Mouse (Mus musculus) intestine, postnatal 0 days (tissue): Measurements from ENCODE around the gene Prss33. TPM values are rescaled to one million over a fixed set of nuclear protein-coding genes. Genes with fewer than 3 reads are reported as not detected.
A peak's percentile ranks its signal among the peaks of the same experiment; 100 is the strongest.

Experiments
- ATAC-seq: fragments of 200-750 bp; cut with Nextera tagmentation; 2 replicates; pipeline ENCODE4 v1.8.0; 2017; ENCODE audit warnings: mild to moderate bottlenecking, moderate TSS enrichment, moderate library complexity
- H3K27ac ChIP-seq: fragments of 300-500 bp; sonication (generic); 2 replicates; pipeline ENCODE4 v1.5.1; 2014; ENCODE audit warnings: mild to moderate bottlenecking, low read depth, low read length, moderate library complexity
- H3K27me3 ChIP-seq: fragments of 300-500 bp; sonication (generic); replicated peaks from 2 replicates; pipeline ENCODE4 v1.6.1; 2014; ENCODE audit warnings: low read length, mixed read lengths; ENCODE audit not compliant: control insufficient read depth, insufficient read depth
- H3K36me3 ChIP-seq: fragments of 300-500 bp; sonication (generic); 2 replicates; pipeline ENCODE4 v1.6.1; 2014; ENCODE audit warnings: mild to moderate bottlenecking, moderate library complexity; ENCODE audit not compliant: control insufficient read depth, insufficient read depth
- H3K4me1 ChIP-seq: fragments of 300-500 bp; sonication (generic); replicated peaks from 2 replicates; pipeline ENCODE4 v1.6.1; 2014; ENCODE audit warnings: antibody characterized with exemption, low read length, mixed read lengths; ENCODE audit not compliant: control insufficient read depth, insufficient read depth
- H3K4me2 ChIP-seq: fragments of 300-500 bp; sonication (generic); replicated peaks from 2 replicates; pipeline ENCODE4 v1.6.1; 2014; ENCODE audit warnings: low read depth, mild to moderate bottlenecking, moderate library complexity
- H3K4me3 ChIP-seq: fragments of 300-500 bp; sonication (generic); 2 replicates; pipeline ENCODE4 v1.5.1; 2014; ENCODE audit warnings: low read depth, low read length
- H3K9ac ChIP-seq: fragments of 300-500 bp; sonication (generic); 2 replicates; pipeline ENCODE4 v1.6.1; 2014; ENCODE audit warnings: mild to moderate bottlenecking, low read depth, low read length
- H3K9me3 ChIP-seq: fragments of 300-500 bp; sonication (generic); 2 replicates; pipeline ENCODE4 v1.6.1; 2016; ENCODE audit warnings: mixed run types; ENCODE audit not compliant: control insufficient read depth
- CTCF ChIP-seq: sonication (generic); IDR thresholded peaks from 2 replicates; pipeline ENCODE4 v1.5.1; 2016; ENCODE audit warnings: low read depth, mild to moderate bottlenecking, control low read depth, antibody characterized with exemption, moderate library complexity
- WGBS: fragments of 180-500 bp; shearing (Covaris S2); extraction: QIAGEN DNeasy Blood & Tissue Kit; methylation state at CpG from one replicate; pipeline ENCODE4 v1.1.7; 2014; 5-methylcytosine and 5-hydroxymethylcytosine counted together
- polyA plus RNA-seq: library from polyadenylated mRNA; unstranded; fragments of >200 nt; fragmentation: Nextera tagmentation; extraction: Ambion mirVana; gene quantifications from 2 replicates; pipeline ENCODE4 v1.2.1, GENCODE M21; 2015

The Prss33 gene
- polyA plus RNA-seq, 1 experiment from 2014 or later, result not detected

GRCm38 (mm10) chr17:23820731-23821130 is 15.1 kb downstream of the Prss33 start:
- no peak for ATAC-seq
- no peak for TF ChIP-seq CTCF
- Histone ChIP-seq H3K9ac (no peak overlapping the region), H3K4me2 (no peak overlapping the region), H3K36me3 (peaks cover 99% of the 10 kb centered on the region), H3K4me3 (no peak overlapping the region), H3K27ac (peak overlapping the region; percentile 9; the same call in 1 of the 2 replicates), H3K27me3 (no peaks in the 10 kb centered on the region), H3K9me3 (peaks cover 12% of the 10 kb centered on the region; the same call in 1 of the 2 replicates), H3K4me1 (no peaks in the 10 kb centered on the region)
- WGBS, result 93% methylated on average over 5 of the region's 5 CpGs

GRCm38 (mm10) chr17:23819235-23819634 is 16.6 kb downstream of the Prss33 start:
- no peak for ATAC-seq
- Histone ChIP-seq H3K9me3 (peaks cover 12% of the 10 kb centered on the region; the same call in 1 of the 2 replicates), H3K4me1 (no peaks in the 10 kb centered on the region), H3K27ac (0 out of 2 replicates have a peak overlapping the region, but pooled peaks have one; percentile 64), H3K4me3 (no peak overlapping the region), H3K4me2 (no peak overlapping the region), H3K36me3 (peaks cover 100% of the 10 kb centered on the region), H3K27me3 (no peaks in the 10 kb centered on the region), H3K9ac (no peak overlapping the region)
- TF ChIP-seq CTCF, result no peak
- WGBS, result 97% methylated on average over 25 of the region's 25 CpGs

- ATAC-seq, result no peak
- WGBS, result 98% methylated on average over 8 of the region's 8 CpGs
- no peak overlapping the region for H3K9ac ChIP-seq
- H3K36me3 ChIP-seq, result peaks cover 100% of the 10 kb centered on the region
- H3K27me3 ChIP-seq, result no peaks in the 10 kb centered on the region
- TF ChIP-seq CTCF, result no peak
- H3K27ac ChIP-seq, result peak overlapping the region; percentile 64
- H3K4me2 ChIP-seq, result no peak overlapping the region
- H3K4me1 ChIP-seq, result no peaks in the 10 kb centered on the region
- H3K4me3 ChIP-seq, result no peak overlapping the region
- peaks cover 12% of the 10 kb centered on the region; the same call in 1 of the 2 replicates for H3K9me3 ChIP-seq
Observed at GRCm38 (mm10) chr17:23818579-23818978, 17.3 kb downstream of the Prss33 start.

- H3K9me3 ChIP-seq, result peaks cover 12% of the 10 kb centered on the region; the same call in 1 of the 2 replicates
- ATAC-seq, result no peak
- 0 out of 2 replicates have a peak overlapping the region, but pooled peaks have one; percentile 46 for H3K27ac ChIP-seq
- peaks cover 95% of the 10 kb centered on the region for H3K36me3 ChIP-seq
- no peaks in the 10 kb centered on the region for H3K4me1 ChIP-seq
- no peak overlapping the region for H3K4me2 ChIP-seq
- H3K9ac ChIP-seq, result no peak overlapping the region
- H3K27me3 ChIP-seq, result no peaks in the 10 kb centered on the region
- H3K4me3 ChIP-seq, result no peak overlapping the region
- 98% methylated on average over 16 of the region's 16 CpGs for WGBS
- no peak for TF ChIP-seq CTCF
Observed at GRCm38 (mm10) chr17:23815641-23816040, 20.2 kb downstream of the Prss33 start.

- no peaks in the 10 kb centered on the region for H3K27me3 ChIP-seq
- no peaks in the 10 kb centered on the region for H3K9me3 ChIP-seq
- WGBS, result 78% methylated on average over 3 of the region's 3 CpGs
- H3K9ac ChIP-seq, result no peak overlapping the region
- ATAC-seq, result no peak
- H3K4me3 ChIP-seq, result no peak overlapping the region
- H3K4me2 ChIP-seq, result no peak overlapping the region
- peaks cover 49% of the 10 kb centered on the region for H3K36me3 ChIP-seq
- H3K27ac ChIP-seq, result no peak overlapping the region
- H3K4me1 ChIP-seq, result peaks cover 6% of the 10 kb centered on the region; the same call in 1 of the 2 replicates
- TF ChIP-seq CTCF, result no peak
Observed at GRCm38 (mm10) chr17:23807918-23808317, 27.9 kb downstream of the Prss33 start.

GRCm38 (mm10) chr17:23806867-23807266 is 29.0 kb downstream of the Prss33 start:
- no peaks in the 10 kb centered on the region for H3K9me3 ChIP-seq
- 48% methylated on average over 25 of the region's 25 CpGs for WGBS
- no peak for ATAC-seq
- H3K36me3 ChIP-seq, result peaks cover 39% of the 10 kb centered on the region
- H3K4me1 ChIP-seq, result peaks cover 6% of the 10 kb centered on the region; the same call in 1 of the 2 replicates
- TF ChIP-seq CTCF, result peak; percentile 70
- peak overlapping the region; percentile 78 for H3K4me2 ChIP-seq
- 0 out of 2 replicates have a peak overlapping the region, but pooled peaks have one; percentile 22 for H3K9ac ChIP-seq
- H3K27ac ChIP-seq, result no peak overlapping the region
- H3K27me3 ChIP-seq, result no peaks in the 10 kb centered on the region
- peak overlapping the region; percentile 18; the same call in 1 of the 2 replicates for H3K4me3 ChIP-seq
